Mouse (Mus musculus) embryonic fibroblast, embryonic 13.5 days (primary cell): ENCODE results near the gene Epor.

ENCODE experiments used
- CTCF ChIP-seq: IDR thresholded peaks from 2 replicates; pipeline ENCODE4 v1.5.1; 2011; ENCODE audit warnings: mild to moderate bottlenecking, control low read depth, low read length, moderate library complexity, borderline replicate concordance; ENCODE audit not compliant: insufficient read depth
- POLR2A ChIP-seq: IDR thresholded peaks from 2 replicates; pipeline ENCODE4 v1.6.1; 2011; ENCODE audit warnings: low read depth, mild to moderate bottlenecking, control low read depth, low read length, moderate library complexity

GRCm38 (mm10) chr9:21927208-21927753 lies 36.0 kb downstream of the Epor start, which contains the start of the genes Ccdc159 and Tmem205:
- TF ChIP-seq POLR2A (peak; percentile 86), CTCF (no peak)
